Mouse (Mus musculus): ENCODE measurements around the gene Gm20388. TPM values are rescaled to one million over a fixed set of nuclear protein-coding genes. Genes with fewer than 3 reads are reported as not detected.
A peak's percentile ranks its signal among the peaks of the same experiment; 100 is the strongest.

The Gm20388 gene
- polyA plus RNA-seq, 1 experiment from 2014 or later = 12.4 TPM

- H3K9ac ChIP-seq (ENCODE audit: low read depth, low read length) = peak overlapping the region; percentile 33; the same call in 1 of the 2 replicates
- peaks cover 2% of the 10 kb centered on the region; the same call in 1 of the 2 replicates for H3K9me3 ChIP-seq (ENCODE audit: control insufficient read depth, low read length)
- no peaks in the 10 kb centered on the region for H3K27me3 ChIP-seq (replicated peaks; ENCODE audit: control insufficient read depth, insufficient read depth, low read length)
- H3K4me3 ChIP-seq (ENCODE audit: low read length) = no peak overlapping the region
- no peak for ATAC-seq
- no peaks in the 10 kb centered on the region for H3K36me3 ChIP-seq (ENCODE audit: control insufficient read depth, insufficient read depth, low read length)
- H3K4me1 ChIP-seq (ENCODE audit: control insufficient read depth, insufficient read depth, low read depth, low read length) = peaks cover 30% of the 10 kb centered on the region
- no peak overlapping the region for H3K4me2 ChIP-seq (ENCODE audit: low read length)
- WGBS = 48% methylated on average over 21 of the region's 21 CpGs
- H3K27ac ChIP-seq (ENCODE audit: low read depth, low read length) = no peak overlapping the region
Measured at GRCm38 (mm10) chr8:120391856-120392255, 481.2 kb downstream of the Gm20388 start.

- Histone ChIP-seq H3K9ac (ENCODE audit: low read depth, low read length) (no peak overlapping the region), H3K4me3 (ENCODE audit: low read length) (no peak overlapping the region), H3K4me1 (ENCODE audit: control insufficient read depth, insufficient read depth, low read depth, low read length) (peaks cover 41% of the 10 kb centered on the region)
Measured at GRCm38 (mm10) chr8:120393085-120393484, 482.4 kb downstream of the Gm20388 start.

DNA sequence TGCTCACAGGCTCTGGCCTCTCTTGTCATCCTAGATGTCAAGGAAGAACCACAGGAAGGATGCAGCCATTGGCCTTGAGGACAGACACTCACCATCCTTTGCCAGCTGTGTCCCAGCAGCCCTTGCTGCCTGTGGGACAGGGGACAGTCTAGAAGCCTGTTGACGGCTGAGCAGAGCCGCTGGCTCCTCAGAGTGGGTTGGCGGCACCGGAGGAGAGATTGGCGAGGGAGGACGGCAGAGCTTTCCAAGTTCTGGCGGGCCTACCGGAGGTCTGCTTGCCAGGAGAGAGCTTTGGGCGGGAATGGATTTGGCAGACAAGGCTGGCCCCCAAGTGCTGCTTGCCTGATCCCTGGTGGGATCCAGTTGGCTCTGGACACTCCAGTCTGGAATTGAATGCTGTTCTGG lies 483.2 kb downstream of the Gm20388 start:
- peaks cover 39% of the 10 kb centered on the region for H3K4me1 ChIP-seq (ENCODE audit: control insufficient read depth, insufficient read depth, low read depth, low read length)
- H3K9ac ChIP-seq (ENCODE audit: low read depth, low read length) = no peak overlapping the region
- peak overlapping the region; percentile 45 for H3K27ac ChIP-seq (ENCODE audit: low read depth, low read length)

More at GRCm38 (mm10) chr8:120393085-120393484, 482.4 kb downstream of the Gm20388 start:
- peaks cover 2% of the 10 kb centered on the region; the same call in 1 of the 2 replicates for H3K9me3 ChIP-seq (ENCODE audit: control insufficient read depth, low read length)
- 74% methylated on average over 11 of the region's 11 CpGs for WGBS
- no peak for ATAC-seq
- H3K36me3 ChIP-seq (ENCODE audit: control insufficient read depth, insufficient read depth, low read length) = no peaks in the 10 kb centered on the region
- H3K27me3 ChIP-seq (replicated peaks; ENCODE audit: control insufficient read depth, insufficient read depth, low read length) = no peaks in the 10 kb centered on the region
- H3K27ac ChIP-seq (ENCODE audit: low read depth, low read length) = no peak overlapping the region
- H3K4me2 ChIP-seq (ENCODE audit: low read length) = no peak overlapping the region

GRCm38 (mm10) chr8:120395892-120396291 lies 485.3 kb downstream of the Gm20388 start:
- Histone ChIP-seq H3K4me2 (ENCODE audit: low read length) (no peak overlapping the region), H3K4me1 (ENCODE audit: control insufficient read depth, insufficient read depth, low read depth, low read length) (peaks cover 51% of the 10 kb centered on the region)

More for the DNA sequence above, 483.2 kb downstream of the Gm20388 start:
- no peaks in the 10 kb centered on the region for H3K36me3 ChIP-seq (ENCODE audit: control insufficient read depth, insufficient read depth, low read length)
- WGBS = 31% methylated on average over 9 of the region's 9 CpGs
- no peak overlapping the region for H3K4me2 ChIP-seq (ENCODE audit: low read length)
- H3K4me3 ChIP-seq (ENCODE audit: low read length) = no peak overlapping the region
- peak; percentile 67; the same call in 1 of the 2 replicates for ATAC-seq
- no peaks in the 10 kb centered on the region for H3K27me3 ChIP-seq (replicated peaks; ENCODE audit: control insufficient read depth, insufficient read depth, low read length)
- peaks cover 2% of the 10 kb centered on the region; the same call in 1 of the 2 replicates for H3K9me3 ChIP-seq (ENCODE audit: control insufficient read depth, low read length)

DNA sequence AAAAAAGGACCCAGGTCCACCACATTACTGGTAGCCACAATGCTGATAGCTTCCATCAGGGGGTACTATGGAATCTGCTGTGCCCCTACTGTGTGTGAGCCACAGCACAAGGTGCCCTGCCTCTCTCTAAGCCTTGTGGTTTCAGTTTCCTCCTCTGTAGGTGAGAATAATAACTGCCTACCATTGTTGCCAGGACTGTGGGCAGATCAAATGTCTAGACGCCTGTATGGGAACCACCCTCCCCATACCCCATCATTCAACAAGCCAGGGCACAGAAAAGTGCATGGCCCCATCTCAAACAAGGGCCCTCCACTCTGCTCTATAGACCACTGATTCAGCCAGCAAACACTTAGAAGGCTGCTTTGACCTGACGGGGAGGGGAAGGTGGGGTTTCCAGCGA lies 486.1 kb downstream of the Gm20388 start:
- Histone ChIP-seq H3K27me3 (replicated peaks; ENCODE audit: control insufficient read depth, insufficient read depth, low read length) (no peaks in the 10 kb centered on the region), H3K27ac (ENCODE audit: low read depth, low read length) (no peak overlapping the region)
- 39% methylated on average over 3 of the region's 3 CpGs for WGBS

More at GRCm38 (mm10) chr8:120395892-120396291, 485.3 kb downstream of the Gm20388 start:
- H3K36me3 ChIP-seq (ENCODE audit: control insufficient read depth, insufficient read depth, low read length) = no peaks in the 10 kb centered on the region
- no peak for ATAC-seq
- no peak overlapping the region for H3K27ac ChIP-seq (ENCODE audit: low read depth, low read length)
- peaks cover 2% of the 10 kb centered on the region; the same call in 1 of the 2 replicates for H3K9me3 ChIP-seq (ENCODE audit: control insufficient read depth, low read length)
- H3K4me3 ChIP-seq (ENCODE audit: low read length) = no peak overlapping the region
- H3K27me3 ChIP-seq (replicated peaks; ENCODE audit: control insufficient read depth, insufficient read depth, low read length) = no peaks in the 10 kb centered on the region
- WGBS = 96% methylated on average over 3 of the region's 3 CpGs
- no peak overlapping the region for H3K9ac ChIP-seq (ENCODE audit: low read depth, low read length)

GRCm38 (mm10) chr8:120397444-120398411 lies 487.1 kb downstream of the Gm20388 start:
- H3K4me2 ChIP-seq (ENCODE audit: low read length) = no peak overlapping the region
- no peak for ATAC-seq
- peaks cover 2% of the 10 kb centered on the region; the same call in 1 of the 2 replicates for H3K9me3 ChIP-seq (ENCODE audit: control insufficient read depth, low read length)
- H3K27me3 ChIP-seq (replicated peaks; ENCODE audit: control insufficient read depth, insufficient read depth, low read length) = no peaks in the 10 kb centered on the region
- no peak overlapping the region for H3K9ac ChIP-seq (ENCODE audit: low read depth, low read length)
- no peak overlapping the region for H3K27ac ChIP-seq (ENCODE audit: low read depth, low read length)
- no peaks in the 10 kb centered on the region for H3K36me3 ChIP-seq (ENCODE audit: control insufficient read depth, insufficient read depth, low read length)
- WGBS = 26% methylated on average over 15 of the region's 15 CpGs
- H3K4me1 ChIP-seq (ENCODE audit: control insufficient read depth, insufficient read depth, low read depth, low read length) = peaks cover 40% of the 10 kb centered on the region
- no peak overlapping the region for H3K4me3 ChIP-seq (ENCODE audit: low read length)

More for the DNA sequence above, 486.1 kb downstream of the Gm20388 start:
- no peaks in the 10 kb centered on the region for H3K36me3 ChIP-seq (ENCODE audit: control insufficient read depth, insufficient read depth, low read length)
- peaks cover 2% of the 10 kb centered on the region; the same call in 1 of the 2 replicates for H3K9me3 ChIP-seq (ENCODE audit: control insufficient read depth, low read length)
- ATAC-seq = no peak
- H3K4me1 ChIP-seq (ENCODE audit: control insufficient read depth, insufficient read depth, low read depth, low read length) = peaks cover 49% of the 10 kb centered on the region
- H3K4me2 ChIP-seq (ENCODE audit: low read length) = no peak overlapping the region
- no peak overlapping the region for H3K9ac ChIP-seq (ENCODE audit: low read depth, low read length)
- no peak overlapping the region for H3K4me3 ChIP-seq (ENCODE audit: low read length)

- peak overlapping the region; percentile 25; the same call in 1 of the 2 replicates for H3K9ac ChIP-seq (ENCODE audit: low read depth, low read length)
- peak overlapping the region; percentile 14; the same call in 1 of the 2 replicates for H3K4me3 ChIP-seq (ENCODE audit: low read length)
- H3K27me3 ChIP-seq (replicated peaks; ENCODE audit: control insufficient read depth, insufficient read depth, low read length) = no peaks in the 10 kb centered on the region
- H3K36me3 ChIP-seq (ENCODE audit: control insufficient read depth, insufficient read depth, low read length) = no peaks in the 10 kb centered on the region
- peak overlapping the region; percentile 40 for H3K27ac ChIP-seq (ENCODE audit: low read depth, low read length)
- 25% methylated on average over 33 of the region's 33 CpGs for WGBS
- H3K9me3 ChIP-seq (ENCODE audit: control insufficient read depth, low read length) = peaks cover 2% of the 10 kb centered on the region; the same call in 1 of the 2 replicates
- peak overlapping the region; percentile 53 for H3K4me2 ChIP-seq (ENCODE audit: low read length)
- peaks cover 29% of the 10 kb centered on the region for H3K4me1 ChIP-seq (ENCODE audit: control insufficient read depth, insufficient read depth, low read depth, low read length)
- ATAC-seq = peak; percentile 24; the same call in 1 of the 2 replicates
Measured at GRCm38 (mm10) chr8:120399212-120399934, 488.7 kb downstream of the Gm20388 start.

- no peak overlapping the region for H3K9ac ChIP-seq (ENCODE audit: low read depth, low read length)
- H3K9me3 ChIP-seq (ENCODE audit: control insufficient read depth, low read length) = 0 out of 2 replicates have a peak, but pooled peaks cover under 1% of the 10 kb centered on the region
- H3K4me2 ChIP-seq (ENCODE audit: low read length) = no peak overlapping the region
- H3K27me3 ChIP-seq (replicated peaks; ENCODE audit: control insufficient read depth, insufficient read depth, low read length) = no peaks in the 10 kb centered on the region
- no peak overlapping the region for H3K4me3 ChIP-seq (ENCODE audit: low read length)
- H3K36me3 ChIP-seq (ENCODE audit: control insufficient read depth, insufficient read depth, low read length) = no peaks in the 10 kb centered on the region
- 83% methylated on average over 2 of the region's 2 CpGs for WGBS
- H3K4me1 ChIP-seq (ENCODE audit: control insufficient read depth, insufficient read depth, low read depth, low read length) = peaks cover 32% of the 10 kb centered on the region
- ATAC-seq = no peak
- no peak overlapping the region for H3K27ac ChIP-seq (ENCODE audit: low read depth, low read length)
Measured at GRCm38 (mm10) chr8:120401216-120401615, 490.6 kb downstream of the Gm20388 start.
